Mouse (Mus musculus) CH12.LX (cell line): ENCODE data around the gene Pik3r1. TPM values are rescaled to one million over a fixed set of nuclear protein-coding genes. Genes with fewer than 3 reads are reported as not detected.

Experiments used
- DNase-seq: peaks from one replicate; pipeline ENCODE4 v3.0.0-alpha.2; 2013; ENCODE audit errors: extremely low read depth
- H3K27ac ChIP-seq: 2 replicates; pipeline ENCODE4 v1.5.1; 2012; ENCODE audit warnings: low read depth, mild to moderate bottlenecking, control low read depth, moderate library complexity; ENCODE audit not compliant: insufficient read depth
- H3K27me3 ChIP-seq: replicated peaks from 2 replicates; pipeline ENCODE3; 2012; ENCODE audit warnings: inconsistent platforms
- H3K36me3 ChIP-seq, 2 experiments: replicated peaks in 1 of 2; 2 replicates each; pipeline versions ENCODE3 to v1.6.1; 2012; ENCODE audit warnings: inconsistent platforms in 1 of 2, low read length in 1 of 2, mild to moderate bottlenecking in 1 of 2, mixed read lengths in 1 of 2, moderate library complexity in 1 of 2; ENCODE audit not compliant: control insufficient read depth in 1 of 2, insufficient read depth in 1 of 2
- H3K4me1 ChIP-seq, 2 experiments: 2 replicates each; pipeline ENCODE4 v1.6.1; 2012; ENCODE audit warnings: inconsistent platforms in 1 of 2, moderate library complexity in 1 of 2; ENCODE audit not compliant: insufficient read depth in 2 of 2, control insufficient read depth in 1 of 2
- H3K4me2 ChIP-seq: 2 replicates; pipeline ENCODE4 v1.6.1; 2012; ENCODE audit warnings: low read depth, mild to moderate bottlenecking, control low read depth; ENCODE audit not compliant: poor library complexity, insufficient read depth, severe bottlenecking
- H3K4me3 ChIP-seq, 3 experiments: fragments of 150-350 bp in 1 of 3; sonication (generic) in 1 of 3; replicated peaks in 1 of 3; 2 replicates each; pipeline versions ENCODE3 to v1.5.1; 2011 to 2012; ENCODE audit warnings: low read depth in 2 of 3, low read length in 2 of 3, mild to moderate bottlenecking in 2 of 3, moderate library complexity in 2 of 3, control low read depth in 1 of 3, improper control_type of control experiment in 1 of 3, inconsistent platforms in 1 of 3, mixed read lengths in 1 of 3; ENCODE audit not compliant: poor library complexity in 1 of 3
- H3K79me2 ChIP-seq: replicated peaks from 2 replicates; pipeline ENCODE4 v1.6.1; 2012; ENCODE audit warnings: mild to moderate bottlenecking, moderate library complexity; ENCODE audit not compliant: control insufficient read depth, poor library complexity, insufficient read depth, severe bottlenecking; ENCODE audit errors: extremely low read depth
- H3K9ac ChIP-seq: 2 replicates; pipeline ENCODE4 v1.6.1; 2012; ENCODE audit warnings: low read depth, mild to moderate bottlenecking, control low read depth, moderate library complexity; ENCODE audit not compliant: insufficient read depth
- H3K9me3 ChIP-seq: replicated peaks from 2 replicates; pipeline ENCODE3; 2012; ENCODE audit warnings: low read length, inconsistent platforms, mixed read lengths
- BHLHE40 ChIP-seq: IDR thresholded peaks from 2 replicates; pipeline ENCODE4 v1.6.1; 2011; ENCODE audit warnings: mild to moderate bottlenecking, low read depth, low read length, improper control_type of control experiment
- CHD1 ChIP-seq: IDR thresholded peaks from 2 replicates; pipeline ENCODE4 v1.6.1; 2012; ENCODE audit warnings: low read depth, low read length, improper control_type of control experiment, inconsistent platforms
- CHD2 ChIP-seq: IDR thresholded peaks from 2 replicates; pipeline ENCODE4 v1.6.1; 2011; ENCODE audit warnings: low read length, improper control_type of control experiment
- EP300 ChIP-seq: IDR thresholded peaks from 2 replicates; pipeline ENCODE4 v1.6.1; 2011; ENCODE audit warnings: low read length, improper control_type of control experiment
- ETS1 ChIP-seq: conservative IDR thresholded peaks from 2 replicates; pipeline ENCODE4 v1.6.1; 2012; ENCODE audit warnings: low read depth, mild to moderate bottlenecking, inconsistent platforms, low read length, improper control_type of control experiment, moderate library complexity
- GABPA ChIP-seq: IDR thresholded peaks from 2 replicates; pipeline ENCODE4 v1.6.1; 2012; ENCODE audit warnings: low read depth, low read length, improper control_type of control experiment, inconsistent platforms; ENCODE audit not compliant: insufficient replicate concordance
- HCFC1 ChIP-seq: IDR thresholded peaks from 2 replicates; pipeline ENCODE4 v1.6.1; 2012; ENCODE audit warnings: low read depth, mild to moderate bottlenecking, inconsistent platforms, low read length, improper control_type of control experiment
- IRF4 ChIP-seq: IDR thresholded peaks from 2 replicates; pipeline ENCODE4 v1.6.1; 2014; ENCODE audit warnings: low read depth, mild to moderate bottlenecking, inconsistent platforms, low read length, improper control_type of control experiment
- JUN ChIP-seq: IDR thresholded peaks from 2 replicates; pipeline ENCODE4 v1.6.1; 2011; ENCODE audit warnings: low read depth, mild to moderate bottlenecking, low read length, improper control_type of control experiment, moderate library complexity; ENCODE audit not compliant: insufficient read depth
- MAFK ChIP-seq: IDR thresholded peaks from 2 replicates; pipeline ENCODE4 v1.6.1; 2011; ENCODE audit warnings: low read length, improper control_type of control experiment; ENCODE audit not compliant: insufficient replicate concordance
- MAX ChIP-seq: IDR thresholded peaks from 2 replicates; pipeline ENCODE4 v1.6.1; 2011; ENCODE audit warnings: low read length, improper control_type of control experiment
- MAZ ChIP-seq: IDR thresholded peaks from 2 replicates; pipeline ENCODE4 v1.6.1; 2012; ENCODE audit warnings: low read depth, mild to moderate bottlenecking, inconsistent platforms, low read length, improper control_type of control experiment, moderate library complexity
- MEF2A ChIP-seq: IDR thresholded peaks from 2 replicates; pipeline ENCODE4 v1.6.1; 2014; ENCODE audit warnings: low read depth, mild to moderate bottlenecking, inconsistent platforms, low read length, improper control_type of control experiment, borderline replicate concordance
- MYC ChIP-seq: IDR thresholded peaks from 2 replicates; pipeline ENCODE4 v1.6.1; 2011; ENCODE audit warnings: low read depth, mild to moderate bottlenecking, improper control_type of control experiment, low read length
- NRF1 ChIP-seq: IDR thresholded peaks from 2 replicates; pipeline ENCODE4 v1.6.1; 2014; ENCODE audit warnings: low read depth, mild to moderate bottlenecking, inconsistent platforms, low read length, improper control_type of control experiment, moderate library complexity
- PAX5 ChIP-seq: IDR thresholded peaks from 2 replicates; pipeline ENCODE4 v1.6.1; 2012; ENCODE audit warnings: low read length, inconsistent platforms, mixed read lengths
- POLR2A ChIP-seq: IDR thresholded peaks from 2 replicates; pipeline ENCODE4 v1.6.1; 2011; ENCODE audit warnings: low read depth, mild to moderate bottlenecking, improper control_type of control experiment, low read length
- POLR2AphosphoS2 ChIP-seq: IDR thresholded peaks from 2 replicates; pipeline ENCODE4 v1.6.1; 2011; ENCODE audit warnings: low read depth, low read length, improper control_type of control experiment
- RAD21 ChIP-seq: IDR thresholded peaks from 2 replicates; pipeline ENCODE4 v1.6.1; 2011; ENCODE audit warnings: low read depth, mild to moderate bottlenecking, low read length, improper control_type of control experiment, moderate library complexity
- SIN3A ChIP-seq: IDR thresholded peaks from 2 replicates; pipeline ENCODE4 v1.6.1; 2012; ENCODE audit warnings: low read length, improper control_type of control experiment, inconsistent platforms
- SMC3 ChIP-seq: IDR thresholded peaks from 2 replicates; pipeline ENCODE4 v1.6.1; 2011; ENCODE audit warnings: low read depth, low read length, improper control_type of control experiment
- TBP ChIP-seq: conservative IDR thresholded peaks from 2 replicates; pipeline ENCODE4 v1.6.1; 2011; ENCODE audit warnings: low read depth, low read length, improper control_type of control experiment
- TCF12 ChIP-seq: IDR thresholded peaks from 2 replicates; pipeline ENCODE4 v1.6.1; 2014; ENCODE audit warnings: low read depth, mild to moderate bottlenecking, inconsistent platforms, low read length, improper control_type of control experiment
- UBTF ChIP-seq: IDR thresholded peaks from 2 replicates; pipeline ENCODE4 v1.6.1; 2012; ENCODE audit warnings: low read depth, mild to moderate bottlenecking, inconsistent platforms, low read length, improper control_type of control experiment, moderate library complexity
- USF1 ChIP-seq: IDR thresholded peaks from 2 replicates; pipeline ENCODE4 v1.6.1; 2014; ENCODE audit warnings: low read depth, mild to moderate bottlenecking, inconsistent platforms, low read length, improper control_type of control experiment
- USF2 ChIP-seq: conservative IDR thresholded peaks from 2 replicates; pipeline ENCODE4 v1.6.1; 2011; ENCODE audit warnings: low read depth, low read length, improper control_type of control experiment
- ZC3H11A ChIP-seq: IDR thresholded peaks from 2 replicates; pipeline ENCODE4 v1.6.1; 2012; ENCODE audit warnings: low read depth, mild to moderate bottlenecking, inconsistent platforms, low read length, improper control_type of control experiment
- ZKSCAN1 ChIP-seq: IDR thresholded peaks from 2 replicates; pipeline ENCODE4 v1.6.1; 2012; ENCODE audit warnings: low read depth, inconsistent platforms, low read length, improper control_type of control experiment, borderline replicate concordance
- ZMIZ1 ChIP-seq: IDR thresholded peaks from 2 replicates; pipeline ENCODE4 v1.6.1; 2012; ENCODE audit warnings: low read depth, mild to moderate bottlenecking, inconsistent platforms, low read length, improper control_type of control experiment
- ZNF384 ChIP-seq: IDR thresholded peaks from 2 replicates; pipeline ENCODE4 v1.6.1; 2012; ENCODE audit warnings: low read depth, low read length, improper control_type of control experiment, inconsistent platforms
- dilution Hi-C: fragments of 300-500 bp; cut with MboI; formaldehyde crosslinking; loops from 2 replicates; pipeline ENCODE4 v1.14.3; 2020; ENCODE audit warnings: low sequenced_read_pairs; ENCODE audit not compliant: extremely low pct_unique_long_range_greater_than_20kb, extremely low pct_ligation_motif_present
- in situ Hi-C: fragments of 300-500 bp; cut with MboI; formaldehyde crosslinking; loops from 3 replicates; pipeline ENCODE4 v1.14.3; 2019; ENCODE audit warnings: low sequenced_read_pairs, low pct_ligation_motif_present, low pct_unique_long_range_greater_than_20kb, mixed read lengths
- polyA plus RNA-seq: library from polyadenylated mRNA; unstranded; fragments of >175 nt; gene quantifications from 2 replicates; pipeline ENCODE4 v1.2.1, GENCODE M21; 2012; ENCODE audit warnings: low read depth; ENCODE audit not compliant: insufficient read length
- total RNA-seq, 2 experiments: library from RNA; depleted of rRNA; stranded (reverse); fragments of 300-350 nt in 1 of 2; fragments of >200 nt in 1 of 2; gene quantifications; 2 replicates each; pipeline ENCODE4 v1.2.3; 2012 to 2014

Pik3r1 gene
- total and polyA plus RNA-seq, 3 experiments: 17.5 to 21.0 (median 19.3) TPM

GRCm38 (mm10) chr13:101668859-101669258 lies 99.2 kb downstream of the Pik3r1 start:
- no peaks in the 10 kb centered on the region for H3K36me3 ChIP-seq
- peaks cover 5% of the 10 kb centered on the region for H3K9me3 ChIP-seq
- no peak overlapping the region for H3K27ac ChIP-seq
- H3K27me3 ChIP-seq: no peaks in the 10 kb centered on the region
- peaks cover 10 to 36% of the 10 kb centered on the region in 2 experiments for H3K4me1 ChIP-seq
- H3K4me3 ChIP-seq: no peak overlapping the region
- no peak overlapping the region for H3K9ac ChIP-seq
- peak overlapping the region; percentile 75; the same call in 1 of the 2 replicates for H3K4me2 ChIP-seq
- dilution Hi-C loops: no loop called here
- peak; percentile 80 for DNase-seq
- no peaks in the 10 kb centered on the region for H3K79me2 ChIP-seq
- in situ Hi-C loops: loop anchor here (10.0 kb wide), 1 partner anchor 124 kb away; no protein-coding TSS in a partner anchor
- TF ChIP-seq JUN: no peak
- TF ChIP-seq ZC3H11A: no peak
- TF ChIP-seq USF1: no peak
- 0 out of 2 replicates have a peak, but pooled peaks have one; percentile 58 for TF ChIP-seq MAZ
- TF ChIP-seq POLR2AphosphoS2: no peak
- TF ChIP-seq EP300: peak; percentile 60
- peak; percentile 54 for TF ChIP-seq TCF12
- no peak for TF ChIP-seq POLR2A
- no peak; the same call in 1 of the 2 replicates for TF ChIP-seq RAD21
- peak; percentile 91 for TF ChIP-seq IRF4
- peak; percentile 66; the same call in 1 of the 2 replicates for TF ChIP-seq CHD2
- TF ChIP-seq SIN3A: no peak
- peak; percentile 71 for TF ChIP-seq ETS1
- TF ChIP-seq MEF2A: peak; percentile 95
- no peak for TF ChIP-seq USF2
- TF ChIP-seq ZNF384: peak; percentile 26; the same call in 1 of the 2 replicates
- TF ChIP-seq ZMIZ1: no peak
- no peak for TF ChIP-seq UBTF
- peak; percentile 78 for TF ChIP-seq BHLHE40

- H3K4me3 ChIP-seq: peak overlapping the region in 1 of 3 experiments; percentile 3
- dilution Hi-C loops (no loop called here), in situ Hi-C loops (loop anchor here (10.0 kb wide), 1 partner anchor 119 kb away; no protein-coding TSS in a partner anchor)
- no peaks in the 10 kb centered on the region for H3K79me2 ChIP-seq
- no peaks in the 10 kb centered on the region for H3K36me3 ChIP-seq
- no peak overlapping the region for H3K9ac ChIP-seq
- peaks cover 15 to 52% of the 10 kb centered on the region in 2 experiments for H3K4me1 ChIP-seq
- 0 out of 2 replicates have a peak overlapping the region, but pooled peaks have one; percentile 1 for H3K27ac ChIP-seq
- peak; percentile 75 for DNase-seq
- peak overlapping the region; percentile 34; the same call in 1 of the 2 replicates for H3K4me2 ChIP-seq
- H3K27me3 ChIP-seq: no peaks in the 10 kb centered on the region
- H3K9me3 ChIP-seq: peaks cover 3% of the 10 kb centered on the region
- TF ChIP-seq HCFC1: no peak
- no peak for TF ChIP-seq NRF1
- TF ChIP-seq UBTF: no peak
- TF ChIP-seq MEF2A: no peak
- TF ChIP-seq EP300: no peak
- no peak for TF ChIP-seq RAD21
- TF ChIP-seq PAX5: no peak
- no peak for TF ChIP-seq ZKSCAN1
- TF ChIP-seq GABPA: no peak
- no peak for TF ChIP-seq MAFK
- 0 out of 2 replicates have a peak, but pooled peaks have one; percentile 40 for TF ChIP-seq TBP
- TF ChIP-seq USF1: no peak
- TF ChIP-seq USF2: no peak
- no peak for TF ChIP-seq ZMIZ1
- no peak for TF ChIP-seq SMC3
- TF ChIP-seq CHD1: no peak
- no peak for TF ChIP-seq SIN3A
- no peak for TF ChIP-seq BHLHE40
- TF ChIP-seq ETS1: peak; percentile 40; the same call in 1 of the 2 replicates
- no peak for TF ChIP-seq POLR2AphosphoS2
- no peak for TF ChIP-seq MYC
- TF ChIP-seq TCF12: no peak
- TF ChIP-seq ZC3H11A: no peak
- TF ChIP-seq MAX: 0 out of 2 replicates have a peak, but pooled peaks have one; percentile 16
These were observed 104.0 kb downstream of the Pik3r1 start for GRCm38 (mm10) chr13:101664010-101664409.
